Mouse (Mus musculus) cerebellum, adult 2 months (tissue): ENCODE results near the gene Peli2.

Experiments
- CTCF ChIP-seq: fragments of 200-500 bp; IDR thresholded peaks from 2 replicates; pipeline ENCODE4 v1.5.1; 2011; ENCODE audit warnings: low read depth, mild to moderate bottlenecking, control low read depth, low read length, moderate library complexity, borderline replicate concordance; ENCODE audit not compliant: insufficient read depth
- POLR2A ChIP-seq: fragments of 200-500 bp; IDR thresholded peaks from 2 replicates; pipeline ENCODE4 v1.6.1; 2011; ENCODE audit warnings: low read length, control low read depth, borderline replicate concordance; ENCODE audit not compliant: insufficient read depth

DNA sequence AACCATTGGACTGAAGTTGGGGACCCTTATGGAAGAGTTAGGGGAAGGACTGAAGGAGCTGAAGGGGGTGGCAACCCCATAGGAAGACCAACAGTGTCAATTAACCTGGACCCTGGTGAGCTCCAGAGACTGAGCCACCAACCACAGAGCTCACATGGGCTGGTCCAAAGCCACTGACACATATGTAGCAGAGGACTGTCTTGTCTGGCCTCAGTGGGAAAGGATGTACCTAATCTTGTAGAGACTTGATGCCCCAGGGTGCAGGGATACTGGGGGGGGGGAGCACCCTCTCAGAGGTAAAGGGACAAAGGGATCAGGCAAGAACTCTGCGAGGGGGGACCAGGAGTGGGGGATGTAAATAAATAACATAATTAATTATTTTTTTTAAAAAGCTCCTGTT is 176.2 kb downstream of the Peli2 start:
- TF ChIP-seq POLR2A: no peak
- no peak for TF ChIP-seq CTCF
